Mouse (Mus musculus): ENCODE measurements at regions not wholly inside any gene's neighbourhood (a gene's known extent, or its start where the extent isn't known, plus 50 kb on each side); places are given as distances from the start of the nearest gene placed in this dataset.
"Not testable (repeated sequence)": the region's sequence is repeated elsewhere in the genome, so short reads cannot be mapped to it uniquely, and the experiment has no call there.

DNA sequence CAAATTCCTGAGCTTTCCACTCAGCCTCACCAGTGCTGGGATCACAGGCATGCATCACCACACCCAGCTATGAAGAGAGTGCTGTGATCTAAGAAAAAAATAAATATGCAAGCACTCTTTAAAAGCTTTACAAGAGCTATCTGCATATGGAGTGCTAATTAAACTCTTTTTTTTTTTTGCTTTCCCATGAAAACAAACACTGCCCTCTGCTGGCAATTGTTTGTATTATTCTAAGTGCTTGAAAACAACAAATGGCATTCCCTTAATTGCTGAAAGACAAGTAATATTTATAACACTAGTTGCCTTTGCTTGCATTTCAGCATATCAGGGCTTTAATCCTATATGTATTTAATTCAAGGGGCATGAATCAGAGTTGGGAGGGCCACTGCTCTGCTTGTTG, 91.8 kb downstream of the 5730507C01Rik start:
- DNase-seq, result not testable (repeated sequence)

DNA sequence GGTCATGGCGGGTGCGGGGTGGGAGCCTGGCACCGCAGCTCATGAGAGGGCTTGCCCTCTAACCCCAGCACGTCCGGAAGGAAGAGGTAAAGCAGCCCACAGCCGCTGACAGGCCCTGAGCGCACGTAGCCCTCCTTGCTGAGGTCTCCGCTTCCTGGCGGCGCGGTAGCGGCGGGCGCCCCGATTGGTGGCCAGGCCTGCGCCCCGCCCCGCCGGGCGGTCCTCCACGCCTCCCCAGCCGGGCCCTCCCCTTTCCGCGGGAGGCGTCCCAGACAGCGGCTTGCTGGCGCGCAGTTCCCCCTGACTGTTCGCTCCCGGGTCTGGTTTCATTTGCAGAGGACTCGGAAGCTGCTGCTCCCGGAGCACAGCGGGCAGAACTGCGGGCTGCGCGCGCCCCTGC, 95.5 kb downstream of the 5730507C01Rik start:
- DNase-seq, result peak; percentile 54

DNA sequence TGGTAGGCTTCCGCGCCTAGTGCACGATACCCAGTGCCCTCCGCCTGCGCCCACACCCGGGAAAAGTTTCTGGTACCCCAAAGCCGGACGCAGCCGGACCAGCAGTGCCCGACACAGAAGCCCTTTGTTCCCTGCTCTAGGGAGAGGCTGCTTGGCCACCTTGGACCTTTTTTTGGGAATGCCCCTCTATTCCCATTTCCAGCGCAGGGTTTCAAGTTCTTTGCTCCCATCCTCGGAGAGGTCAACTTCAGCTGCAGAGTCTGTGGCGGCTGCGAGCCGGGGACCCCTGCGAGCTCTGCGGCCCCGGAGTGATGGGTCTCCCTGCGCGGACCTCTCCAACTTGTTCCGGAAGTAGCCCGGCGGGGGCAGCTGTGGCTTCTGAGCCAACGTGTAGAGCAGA, 96.3 kb downstream of the 5730507C01Rik start:
- DNase-seq, result peak; percentile 2
